Mouse (Mus musculus) MEL (cell line): ENCODE measurements around the gene Hoxa11. TPM values are rescaled to one million over a fixed set of nuclear protein-coding genes. Genes with fewer than 3 reads are reported as not detected.

ENCODE experiments used
- DNase-seq: peaks from one replicate; pipeline ENCODE4 v3.0.0; 2011; ENCODE audit warnings: low read depth, low spot score
- H3K27ac ChIP-seq: 2 replicates; pipeline ENCODE4 v1.5.1; 2012; ENCODE audit warnings: low read depth, mild to moderate bottlenecking, control low read depth, low read length, moderate library complexity; ENCODE audit not compliant: control insufficient read depth
- H3K27me3 ChIP-seq, 2 experiments: fragments of 150-350 bp in 1 of 2; sonication (generic) in 1 of 2; 2 replicates each; pipeline ENCODE4 v1.6.1; 2012; ENCODE audit warnings: low read length in 2 of 2, mild to moderate bottlenecking in 2 of 2, improper control_type of control experiment in 1 of 2, moderate library complexity in 1 of 2; ENCODE audit not compliant: insufficient read depth in 2 of 2, control insufficient read depth in 1 of 2
- H3K36me3 ChIP-seq, 2 experiments: 2 replicates each; pipeline ENCODE4 v1.6.1; 2012 to 2014; ENCODE audit warnings: low read length in 2 of 2, improper control_type of control experiment in 1 of 2, inconsistent platforms in 1 of 2, mild to moderate bottlenecking in 1 of 2; ENCODE audit not compliant: insufficient read depth in 2 of 2, control insufficient read depth in 1 of 2
- H3K4me1 ChIP-seq, 2 experiments: fragments of 150-350 bp in 1 of 2; sonication (generic) in 1 of 2; 2 replicates each; pipeline ENCODE4 v1.6.1; 2012; ENCODE audit warnings: low read length in 2 of 2, improper control_type of control experiment in 1 of 2, mild to moderate bottlenecking in 1 of 2; ENCODE audit not compliant: insufficient read depth in 2 of 2, control insufficient read depth in 1 of 2
- H3K4me3 ChIP-seq, 2 experiments: fragments of 150-350 bp in 1 of 2; sonication (generic) in 1 of 2; 2 replicates each; pipeline ENCODE4 v1.5.1; 2012; ENCODE audit warnings: low read depth in 2 of 2, low read length in 2 of 2, mild to moderate bottlenecking in 2 of 2, moderate library complexity in 2 of 2, control low read depth in 1 of 2, improper control_type of control experiment in 1 of 2; ENCODE audit not compliant: control insufficient read depth in 1 of 2, insufficient read depth in 1 of 2
- H3K79me2 ChIP-seq: 2 replicates; pipeline ENCODE4 v1.6.1; 2012; ENCODE audit warnings: mild to moderate bottlenecking, low read length, moderate library complexity; ENCODE audit not compliant: control insufficient read depth, poor library complexity, insufficient read depth
- H3K9ac ChIP-seq: 2 replicates; pipeline ENCODE4 v1.6.1; 2012; ENCODE audit warnings: low read depth, mild to moderate bottlenecking, control low read depth, low read length, moderate library complexity; ENCODE audit not compliant: control insufficient read depth, poor library complexity, severe bottlenecking
- H3K9me3 ChIP-seq: fragments of 150-350 bp; sonication (generic); replicated peaks from 2 replicates; pipeline ENCODE4 v1.6.1; 2012; ENCODE audit warnings: mild to moderate bottlenecking, low read length, improper control_type of control experiment, moderate library complexity; ENCODE audit not compliant: insufficient read depth
- BHLHE40 ChIP-seq: IDR thresholded peaks from 2 replicates; pipeline ENCODE4 v1.6.1; 2012; ENCODE audit warnings: low read depth, mild to moderate bottlenecking, inconsistent platforms, low read length, improper control_type of control experiment, borderline replicate concordance
- CHD1 ChIP-seq: IDR thresholded peaks from 2 replicates; pipeline ENCODE4 v1.6.1; 2012; ENCODE audit warnings: low read depth, mild to moderate bottlenecking, inconsistent platforms, low read length, improper control_type of control experiment
- CTCF ChIP-seq, 3 experiments: IDR thresholded peaks in 2 of 3; conservative IDR thresholded peaks in 1 of 3; 2 replicates each; pipeline ENCODE4 v1.5.1; 2011 to 2012; ENCODE audit warnings: low read length in 3 of 3, low read depth in 2 of 3, mild to moderate bottlenecking in 2 of 3, improper control_type of control experiment in 1 of 3, inconsistent platforms in 1 of 3, mixed read lengths in 1 of 3, moderate library complexity in 1 of 3; ENCODE audit not compliant: control insufficient read depth in 1 of 3, insufficient read depth in 1 of 3, poor library complexity in 1 of 3, severe bottlenecking in 1 of 3
- E2F4 ChIP-seq: IDR thresholded peaks from 2 replicates; pipeline ENCODE4 v1.6.1; 2011; ENCODE audit warnings: low read depth, low read length, improper control_type of control experiment, borderline replicate concordance
- ELF1 ChIP-seq: IDR thresholded peaks from 2 replicates; pipeline ENCODE4 v1.6.1; 2014; ENCODE audit warnings: low read depth, mild to moderate bottlenecking, inconsistent platforms, low read length, improper control_type of control experiment, moderate library complexity
- EP300 ChIP-seq, 2 experiments: IDR thresholded peaks; 2 replicates each; pipeline ENCODE4 v1.6.1; 2011; ENCODE audit warnings: improper control_type of control experiment in 2 of 2, low read length in 2 of 2, low read depth in 1 of 2, mild to moderate bottlenecking in 1 of 2
- ETS1 ChIP-seq: IDR thresholded peaks from 2 replicates; pipeline ENCODE4 v1.6.1; 2012; ENCODE audit warnings: low read depth, mild to moderate bottlenecking, inconsistent platforms, low read length, improper control_type of control experiment, moderate library complexity
- HCFC1 ChIP-seq: IDR thresholded peaks from 2 replicates; pipeline ENCODE4 v1.6.1; 2012; ENCODE audit warnings: low read depth, mild to moderate bottlenecking, inconsistent platforms, low read length, improper control_type of control experiment, moderate library complexity
- JUND ChIP-seq: IDR thresholded peaks from 2 replicates; pipeline ENCODE4 v1.6.1; 2011; ENCODE audit warnings: low read depth, mild to moderate bottlenecking, improper control_type of control experiment, low read length
- MAFK ChIP-seq: IDR thresholded peaks from 2 replicates; pipeline ENCODE4 v1.6.1; 2011; ENCODE audit warnings: low read depth, mild to moderate bottlenecking, low read length, improper control_type of control experiment, borderline replicate concordance
- MEF2A ChIP-seq: IDR thresholded peaks from 2 replicates; pipeline ENCODE4 v1.6.1; 2014; ENCODE audit warnings: low read depth, mild to moderate bottlenecking, inconsistent platforms, low read length, improper control_type of control experiment; ENCODE audit not compliant: poor library complexity, insufficient replicate concordance, severe bottlenecking; ENCODE audit errors: extremely low read depth
- MXI1 ChIP-seq: IDR thresholded peaks from 2 replicates; pipeline ENCODE4 v1.6.1; 2011; ENCODE audit warnings: mild to moderate bottlenecking, low read depth, low read length, improper control_type of control experiment
- NRF1 ChIP-seq: IDR thresholded peaks from 2 replicates; pipeline ENCODE4 v1.6.1; 2014; ENCODE audit warnings: low read depth, mild to moderate bottlenecking, inconsistent platforms, low read length, improper control_type of control experiment, moderate library complexity; ENCODE audit not compliant: poor library complexity, insufficient read depth, severe bottlenecking
- POLR2AphosphoS5 ChIP-seq: IDR thresholded peaks from 2 replicates; pipeline ENCODE4 v1.6.1; 2012; ENCODE audit warnings: low read depth, borderline replicate concordance, mild to moderate bottlenecking, inconsistent platforms, low read length, moderate library complexity, mixed read lengths
- TAL1 ChIP-seq: IDR thresholded peaks from 2 replicates; pipeline ENCODE4 v1.6.1; 2012; ENCODE audit warnings: mild to moderate bottlenecking, inconsistent platforms, low read length, moderate library complexity, mixed read lengths
- TCF12 ChIP-seq: IDR thresholded peaks from 2 replicates; pipeline ENCODE4 v1.6.1; 2014; ENCODE audit warnings: low read depth, mild to moderate bottlenecking, inconsistent platforms, low read length, improper control_type of control experiment, moderate library complexity
- UBTF ChIP-seq: IDR thresholded peaks from 2 replicates; pipeline ENCODE4 v1.6.1; 2012; ENCODE audit warnings: low read depth, mild to moderate bottlenecking, inconsistent platforms, low read length, improper control_type of control experiment, moderate library complexity, borderline replicate concordance; ENCODE audit not compliant: insufficient read depth
- USF2 ChIP-seq, 2 experiments: IDR thresholded peaks; 2 replicates each; pipeline ENCODE4 v1.6.1; 2011 to 2012; ENCODE audit warnings: improper control_type of control experiment in 2 of 2, low read length in 2 of 2, borderline replicate concordance in 1 of 2, inconsistent platforms in 1 of 2, low read depth in 1 of 2, mild to moderate bottlenecking in 1 of 2; ENCODE audit not compliant: insufficient read depth in 1 of 2
- ZC3H11A ChIP-seq: IDR thresholded peaks from 2 replicates; pipeline ENCODE4 v1.6.1; 2012; ENCODE audit warnings: low read depth, mild to moderate bottlenecking, inconsistent platforms, low read length, improper control_type of control experiment
- ZNF384 ChIP-seq: IDR thresholded peaks from 2 replicates; pipeline ENCODE4 v1.6.1; 2012; ENCODE audit warnings: low read depth, mild to moderate bottlenecking, inconsistent platforms, low read length, improper control_type of control experiment
- polyA plus RNA-seq, 2 experiments: library from polyadenylated mRNA; stranded (reverse) in 1 of 2; unstranded in 1 of 2; fragments of >175 nt in 1 of 2; fragments of >200 nt in 1 of 2; gene quantifications; 2 replicates each; pipeline versions ENCODE4 v1.2.1 to v1.2.4; 2012; ENCODE audit warnings: low replicate concordance in 2 of 2, low read depth in 1 of 2; ENCODE audit not compliant: insufficient read length in 2 of 2, insufficient read depth in 1 of 2, missing spikeins in 1 of 2
- total RNA-seq: library from RNA; depleted of rRNA; stranded (reverse); fragments of 300-350 nt; gene quantifications from 2 replicates; pipeline ENCODE4 v1.2.3, GENCODE M21; 2012

The Hoxa11 gene
- total and polyA plus RNA-seq, 3 experiments, result not detected

DNA sequence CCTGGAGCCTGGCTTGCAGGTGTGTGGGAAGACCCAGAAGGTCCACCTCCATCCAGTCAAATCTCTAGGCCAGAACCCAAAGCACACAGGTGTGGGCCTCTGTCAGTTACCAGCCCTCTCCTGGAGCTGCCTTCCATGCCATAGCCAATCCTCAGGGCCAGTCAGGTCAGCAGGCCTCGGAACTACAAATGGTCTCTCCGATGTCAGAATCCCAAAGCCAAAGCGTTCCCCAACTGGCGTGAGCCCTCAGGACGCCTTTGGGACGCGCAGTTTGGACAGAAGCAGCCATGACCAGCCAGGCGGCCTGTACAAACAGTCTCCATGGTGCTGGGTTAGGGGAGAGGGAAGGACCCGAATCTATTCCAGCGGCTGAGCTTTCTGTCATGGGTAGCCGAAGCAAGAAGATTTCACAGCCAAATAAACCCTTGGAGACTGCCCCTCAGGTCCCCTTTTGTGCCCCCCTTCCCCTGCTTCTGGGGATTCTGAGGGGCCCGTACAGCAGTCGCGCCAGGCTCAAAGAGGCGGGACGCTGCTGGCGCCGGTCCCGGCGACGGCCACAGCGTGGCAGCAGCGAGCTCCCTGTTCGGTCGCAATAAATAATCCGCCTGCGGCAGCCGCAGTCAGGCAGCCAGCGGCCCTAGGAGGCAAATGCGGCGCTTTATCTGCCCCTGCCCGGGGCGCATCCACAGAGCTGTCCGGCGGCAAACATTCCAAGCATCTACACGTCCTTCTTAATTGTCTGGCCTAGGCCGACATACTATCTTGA, 34.3 kb downstream of the Hoxa11 start:
- H3K4me1 ChIP-seq, result no peaks in the 10 kb centered on the region
- DNase-seq, result no peak
- H3K79me2 ChIP-seq, result no peaks in the 10 kb centered on the region
- no peaks in the 10 kb centered on the region for H3K27me3 ChIP-seq
- TF ChIP-seq USF2 (IDR thresholded peaks at IDR 0.05; ENCODE audit: borderline replicate concordance in 1 of 2, insufficient read depth in 1 of 2, low read depth in 1 of 2, low read length in 2 of 2) (no peak), NRF1 (no peak), ELF1 (no peak), HCFC1 (no peak), ZC3H11A (no peak), MEF2A (no peak), ETS1 (no peak), CTCF (IDR thresholded peaks at IDR 0.05 in 2 of 3, conservative IDR thresholded peaks at IDR 0.05 in 1 of 3; ENCODE audit: control insufficient read depth in 1 of 3, insufficient read depth in 1 of 3, low read depth in 2 of 3, low read length in 3 of 3, poor library complexity in 1 of 3, severe bottlenecking in 1 of 3) (no peak), UBTF (no peak), ZNF384 (no peak), MXI1 (no peak), MAFK (no peak), POLR2AphosphoS5 (no peak), CHD1 (no peak), E2F4 (no peak), TAL1 (no peak), BHLHE40 (no peak), TCF12 (no peak), JUND (no peak), EP300 (IDR thresholded peaks at IDR 0.05; ENCODE audit: low read depth in 1 of 2, low read length in 2 of 2) (no peak)
- TF ChIP-seq, all 39 proteins: peak for 0
- no peak overlapping the region for H3K9ac ChIP-seq
- no peaks in the 10 kb centered on the region for H3K36me3 ChIP-seq
- no peak overlapping the region for H3K4me3 ChIP-seq
- no peaks in the 10 kb centered on the region for H3K9me3 ChIP-seq
- no peak overlapping the region for H3K27ac ChIP-seq
